Mouse (Mus musculus) layer of hippocampus, adult 2 months (tissue): Measurements from ENCODE around the gene Nckap5. TPM values are rescaled to one million over a fixed set of nuclear protein-coding genes. Genes with fewer than 3 reads are reported as not detected.

ENCODE experiments used
- DNase-seq, 2 experiments: peaks; one replicate each; pipeline ENCODE4 v3.0.0; 2022; ENCODE audit warnings: low spot score in 2 of 2
- H3K27ac ChIP-seq: fragments of 200-600 bp; 2 replicates; pipeline ENCODE4 v1.8.1; 2022
- H3K4me3 ChIP-seq: fragments of 200-600 bp; 2 replicates; pipeline ENCODE4 v1.8.1; 2022; ENCODE audit warnings: mild to moderate bottlenecking
- CTCF ChIP-seq: fragments of 200-600 bp; conservative IDR thresholded peaks from 2 replicates; pipeline ENCODE4 v1.8.1; 2022; ENCODE audit warnings: antibody characterized with exemption, mild to moderate bottlenecking, moderate library complexity
- total RNA-seq, 2 experiments: library from RNA; stranded (reverse); gene quantifications; 2 replicates each; pipeline ENCODE4 v1.2.3; 2021

The Nckap5 gene
- total RNA-seq, 2 experiments from 2014 or later, result 10.5 to 11.8 TPM

DNA sequence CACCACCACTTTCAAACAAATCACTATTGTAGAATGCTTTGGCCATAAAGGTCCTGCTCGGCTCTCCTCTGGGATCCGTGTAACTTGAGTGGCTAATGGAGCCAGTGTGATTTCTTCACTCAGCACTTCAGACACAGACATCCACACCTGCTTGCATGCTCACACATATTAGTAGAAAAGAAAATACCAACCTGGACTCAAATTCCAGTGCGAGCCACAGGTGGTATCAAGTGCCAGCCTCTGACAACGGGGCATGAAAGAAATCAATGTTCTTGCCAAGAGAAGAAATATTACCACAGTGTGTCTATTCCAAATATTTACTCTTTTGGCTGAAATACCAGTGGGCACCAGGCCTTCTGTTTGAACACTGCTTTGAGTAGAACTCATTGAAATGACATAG is 208.6 kb downstream of the Nckap5 start:
- H3K27ac ChIP-seq, result no peak overlapping the region
- no peak for TF ChIP-seq CTCF
- DNase-seq, result no peak

GRCm38 (mm10) chr1:126617464-126618041 is 213.0 kb downstream of the Nckap5 start:
- no peak overlapping the region for H3K4me3 ChIP-seq
- no peak for TF ChIP-seq CTCF
- no peak overlapping the region for H3K27ac ChIP-seq
- no peak for DNase-seq

More for the DNA sequence above, 208.6 kb downstream of the Nckap5 start:
- no peak overlapping the region for H3K4me3 ChIP-seq

- Histone ChIP-seq H3K27ac (no peak overlapping the region), H3K4me3 (no peak overlapping the region)
- no peak for TF ChIP-seq CTCF
- DNase-seq, result no peak
Measured at GRCm38 (mm10) chr1:126616964-126617363, 213.6 kb downstream of the Nckap5 start.

- peak; percentile 41 for TF ChIP-seq CTCF
- Histone ChIP-seq H3K27ac (no peak overlapping the region), H3K4me3 (no peak overlapping the region)
- DNase-seq, result no peak
Measured at GRCm38 (mm10) chr1:126612916-126613315, 217.7 kb downstream of the Nckap5 start.

GRCm38 (mm10) chr1:126608586-126608985 is 222.0 kb downstream of the Nckap5 start:
- DNase-seq, result no peak
- Histone ChIP-seq H3K4me3 (no peak overlapping the region), H3K27ac (no peak overlapping the region)
- TF ChIP-seq CTCF, result no peak

- TF ChIP-seq CTCF, result no peak
- no peak for DNase-seq
- no peak overlapping the region for H3K4me3 ChIP-seq
- H3K27ac ChIP-seq, result no peak overlapping the region
Measured at GRCm38 (mm10) chr1:126606189-126607080, 224.2 kb downstream of the Nckap5 start.

- no peak for TF ChIP-seq CTCF
- Histone ChIP-seq H3K4me3 (no peak overlapping the region), H3K27ac (no peak overlapping the region)
- no peak for DNase-seq
Measured at GRCm38 (mm10) chr1:126604551-126604950, 226.0 kb downstream of the Nckap5 start.

DNA sequence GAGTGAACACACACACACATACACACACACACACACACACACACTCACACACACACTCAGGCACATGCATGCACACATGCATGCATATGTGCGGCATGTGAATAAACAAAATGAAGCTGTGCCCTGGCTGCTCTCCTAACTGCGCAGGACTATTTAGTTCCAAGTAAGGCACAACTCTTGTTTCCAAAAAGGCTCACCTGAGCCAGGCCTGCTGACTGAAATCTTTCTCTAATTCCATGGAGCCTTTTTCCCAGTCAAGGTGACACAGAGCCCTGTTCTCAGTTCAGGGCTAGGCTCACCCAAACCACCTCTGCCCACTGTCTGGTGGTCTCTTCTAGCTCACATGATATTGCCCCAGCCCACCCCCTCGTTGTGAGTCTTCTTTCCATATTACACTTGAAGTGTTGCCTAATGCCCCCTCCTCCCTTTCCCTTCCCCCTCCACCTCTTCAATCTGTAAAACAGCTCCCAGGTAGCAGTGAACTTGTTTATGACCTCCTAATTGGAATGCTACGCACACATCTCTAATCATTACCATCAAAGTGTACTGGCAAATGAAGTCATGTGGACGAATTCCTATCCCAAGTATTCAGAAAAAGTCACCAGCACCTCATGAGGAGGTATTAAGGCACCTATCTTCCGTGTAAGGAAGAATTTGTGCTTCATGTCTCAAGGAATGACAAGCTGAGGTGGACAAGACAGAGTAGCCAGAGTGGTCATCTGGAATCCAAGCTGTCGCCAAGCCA is 226.7 kb downstream of the Nckap5 start:
- no peak for TF ChIP-seq CTCF
- no peak overlapping the region for H3K27ac ChIP-seq
- no peak for DNase-seq
- H3K4me3 ChIP-seq, result no peak overlapping the region

DNA sequence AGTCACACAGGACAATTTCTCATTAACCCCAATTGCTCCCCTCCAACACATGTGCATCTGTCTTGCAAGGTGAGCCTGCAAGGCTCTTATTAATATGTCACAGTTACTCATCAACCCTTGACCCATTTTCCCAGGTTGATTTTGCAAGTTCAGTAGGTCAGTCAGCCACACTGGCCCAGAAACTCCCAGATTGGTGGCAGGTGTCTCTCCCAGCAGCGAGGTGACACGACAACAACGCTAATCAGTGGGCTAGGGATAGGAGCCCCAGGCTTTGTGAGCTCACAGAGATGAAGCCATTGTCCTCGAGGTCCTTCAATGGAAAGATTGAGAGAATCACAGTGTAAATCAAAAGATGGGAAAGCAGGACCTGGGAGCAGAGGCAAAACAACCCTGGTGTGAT is 230.0 kb downstream of the Nckap5 start:
- DNase-seq, result no peak
- no peak overlapping the region for H3K27ac ChIP-seq
- no peak for TF ChIP-seq CTCF
- no peak overlapping the region for H3K4me3 ChIP-seq

- H3K4me3 ChIP-seq, result no peak overlapping the region
- no peak for TF ChIP-seq CTCF
- H3K27ac ChIP-seq, result no peak overlapping the region
- no peak for DNase-seq
Measured at GRCm38 (mm10) chr1:126597376-126597775, 233.2 kb downstream of the Nckap5 start.

GRCm38 (mm10) chr1:126594796-126595195 is 235.8 kb downstream of the Nckap5 start:
- Histone ChIP-seq H3K27ac (no peak overlapping the region), H3K4me3 (no peak overlapping the region)
- no peak for DNase-seq
- TF ChIP-seq CTCF, result no peak

DNA sequence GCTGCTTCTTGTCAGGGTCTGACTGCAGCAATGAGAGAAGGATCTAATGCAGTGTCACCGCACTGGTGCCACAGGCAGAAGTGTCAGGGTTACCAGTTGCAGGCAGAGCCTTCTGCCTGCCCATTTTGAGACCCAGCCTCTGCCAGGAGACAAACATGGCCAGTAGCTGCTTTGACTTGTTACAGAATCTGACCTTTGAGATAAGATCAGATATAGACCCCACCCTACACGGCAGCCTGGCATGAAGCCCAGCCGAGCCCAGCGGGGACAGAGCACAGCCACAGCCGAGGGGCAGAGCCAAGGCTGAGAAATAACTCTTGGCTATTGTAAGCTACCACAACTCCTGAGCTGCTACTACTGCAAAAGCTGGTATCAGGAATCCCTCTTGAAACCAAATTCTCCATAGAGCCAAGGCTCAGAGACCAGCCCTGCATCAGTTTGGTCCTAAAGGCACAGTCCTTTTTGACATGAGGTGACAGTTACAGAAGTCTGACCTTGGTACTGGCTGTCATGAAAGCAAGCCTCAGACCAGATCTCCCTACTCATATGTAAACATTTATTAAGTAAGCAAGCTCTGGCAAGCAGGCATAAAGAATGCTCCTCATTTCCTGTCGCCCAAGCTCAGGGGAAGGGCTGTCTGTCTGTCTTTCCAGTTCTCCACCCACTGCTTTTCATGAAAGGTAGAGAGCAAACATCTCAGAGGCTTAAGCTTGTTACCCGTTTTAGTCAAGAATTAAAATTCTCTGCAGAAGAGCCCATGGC is 237.4 kb downstream of the Nckap5 start:
- H3K4me3 ChIP-seq, result no peak overlapping the region
- H3K27ac ChIP-seq, result no peak overlapping the region
- no peak for DNase-seq
- no peak for TF ChIP-seq CTCF

DNA sequence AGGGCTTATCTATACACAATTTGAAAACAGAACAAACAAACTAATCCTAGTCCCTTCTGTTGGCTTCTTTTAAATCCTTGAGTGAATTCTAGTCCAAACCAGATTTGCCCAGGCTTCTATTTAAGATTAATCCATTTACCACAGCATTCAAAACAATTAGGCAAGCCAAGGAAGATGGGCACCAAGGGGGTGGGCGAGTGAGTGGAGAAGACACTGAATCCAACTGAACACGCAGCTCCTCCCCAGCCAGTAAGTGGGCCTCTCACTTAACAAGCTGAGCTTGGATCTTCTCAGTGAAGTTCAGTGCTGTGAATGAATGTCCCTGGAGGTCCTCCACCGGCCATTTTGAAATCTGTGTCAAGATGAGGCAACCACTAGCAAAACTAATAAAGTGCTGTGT is 239.7 kb downstream of the Nckap5 start:
- H3K4me3 ChIP-seq, result no peak overlapping the region
- no peak overlapping the region for H3K27ac ChIP-seq
- TF ChIP-seq CTCF, result no peak
- no peak for DNase-seq
